Mouse (Mus musculus): ENCODE measurements around the gene Henmt1. TPM values are rescaled to one million over a fixed set of nuclear protein-coding genes. Genes with fewer than 3 reads are reported as not detected.

Gene Henmt1
- polyA plus RNA-seq, 1 experiment from 2014 or later: 2.3 TPM

DNA sequence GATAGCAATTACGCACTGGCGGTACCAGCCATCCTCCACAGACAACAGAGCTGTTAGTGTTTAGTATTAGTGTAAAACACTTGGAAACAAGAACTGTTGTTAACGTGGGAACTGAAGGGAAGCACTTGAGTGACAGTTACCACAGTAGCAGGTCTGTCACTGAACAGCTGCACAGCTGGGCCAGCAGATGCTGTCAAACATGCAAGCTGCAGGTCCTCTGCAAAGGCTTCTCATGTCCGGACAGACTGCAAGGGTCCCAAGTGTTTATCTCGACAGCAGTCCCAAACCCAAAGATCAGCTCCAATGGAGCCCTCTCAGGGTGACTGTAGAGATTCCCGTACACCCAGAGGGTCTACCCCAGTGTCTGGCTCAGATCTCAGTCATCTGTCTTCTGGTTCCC lies 42.3 kb downstream of the Henmt1 start:
- Histone ChIP-seq H3K9ac (no peak overlapping the region), H3K4me1 (replicated peaks) (peaks cover 1% of the 10 kb centered on the region; the same call in 1 of the 2 replicates), H3K4me3 (no peak overlapping the region), H3K36me3 (peaks cover 50% of the 10 kb centered on the region), H3K27ac (replicated peaks) (no peak overlapping the region), H3K27me3 (no peaks in the 10 kb centered on the region), H3K9me3 (no peaks in the 10 kb centered on the region), H3K4me2 (no peak overlapping the region)
- 80% methylated on average over 6 of the region's 6 CpGs for WGBS
- no peak for ATAC-seq (ENCODE audit: low FRiP score, low read depth)

DNA sequence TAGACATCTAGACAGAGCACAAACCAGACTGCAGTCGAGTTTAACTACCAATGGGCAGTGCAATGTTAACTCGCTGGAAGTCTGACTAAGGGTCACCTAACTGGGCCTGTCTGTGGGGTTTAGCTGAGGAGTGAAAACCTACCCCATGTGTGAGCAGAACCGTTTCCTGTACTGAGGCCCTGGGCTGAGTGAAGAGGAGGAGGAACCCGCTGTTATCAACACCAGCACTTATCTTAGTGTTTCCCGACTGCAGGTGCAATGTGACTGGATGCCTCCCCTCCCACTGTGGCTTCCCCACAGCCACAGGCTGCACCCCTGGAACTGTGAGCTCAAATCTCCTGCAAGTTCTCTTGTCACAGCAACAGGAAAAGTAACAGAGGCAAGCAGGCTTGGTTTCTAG lies 44.3 kb downstream of the Henmt1 start:
- no peak overlapping the region for H3K4me3 ChIP-seq
- ATAC-seq (ENCODE audit: low FRiP score, low read depth): no peak
- WGBS: 89% methylated on average over 5 of the region's 5 CpGs
- no peak overlapping the region for H3K9ac ChIP-seq
- peaks cover 36% of the 10 kb centered on the region for H3K36me3 ChIP-seq
- peaks cover 4% of the 10 kb centered on the region; the same call in 1 of the 2 replicates for H3K4me1 ChIP-seq (replicated peaks)
- H3K27me3 ChIP-seq: no peaks in the 10 kb centered on the region
- H3K9me3 ChIP-seq: no peaks in the 10 kb centered on the region
- no peak overlapping the region for H3K27ac ChIP-seq (replicated peaks)
- no peak overlapping the region for H3K4me2 ChIP-seq

DNA sequence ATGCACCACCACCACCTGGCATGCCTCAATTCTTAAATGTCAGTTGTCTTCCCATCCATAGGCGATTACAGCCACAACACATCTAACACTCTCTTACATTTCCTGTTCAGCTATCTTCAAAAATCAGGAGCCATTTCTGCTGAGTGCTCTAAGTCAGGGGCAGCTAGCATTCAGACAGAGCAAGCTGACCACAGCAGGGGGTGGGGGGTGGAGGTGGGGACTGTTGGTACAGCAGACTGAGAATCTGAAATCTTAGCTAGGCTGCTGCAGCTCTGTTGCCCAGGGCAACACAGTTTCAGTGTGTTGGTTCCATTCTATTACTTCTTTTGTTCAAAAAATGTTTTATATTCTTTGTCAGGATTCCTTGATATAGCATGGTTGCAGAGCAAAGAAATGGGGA lies 46.9 kb downstream of the Henmt1 start:
- no peaks in the 10 kb centered on the region for H3K27me3 ChIP-seq
- 75% methylated on average over 1 of the region's 1 CpGs for WGBS
- H3K27ac ChIP-seq (replicated peaks): 0 out of 2 replicates have a peak overlapping the region, but pooled peaks have one; percentile 47
- peak; percentile 70; the same call in 1 of the 2 replicates for ATAC-seq (ENCODE audit: low FRiP score, low read depth)
- H3K4me3 ChIP-seq: no peak overlapping the region
- peaks cover 4% of the 10 kb centered on the region; the same call in 1 of the 2 replicates for H3K4me1 ChIP-seq (replicated peaks)
- no peak overlapping the region for H3K9ac ChIP-seq
- no peaks in the 10 kb centered on the region for H3K9me3 ChIP-seq
- no peak overlapping the region for H3K4me2 ChIP-seq
- peaks cover 16% of the 10 kb centered on the region for H3K36me3 ChIP-seq

DNA sequence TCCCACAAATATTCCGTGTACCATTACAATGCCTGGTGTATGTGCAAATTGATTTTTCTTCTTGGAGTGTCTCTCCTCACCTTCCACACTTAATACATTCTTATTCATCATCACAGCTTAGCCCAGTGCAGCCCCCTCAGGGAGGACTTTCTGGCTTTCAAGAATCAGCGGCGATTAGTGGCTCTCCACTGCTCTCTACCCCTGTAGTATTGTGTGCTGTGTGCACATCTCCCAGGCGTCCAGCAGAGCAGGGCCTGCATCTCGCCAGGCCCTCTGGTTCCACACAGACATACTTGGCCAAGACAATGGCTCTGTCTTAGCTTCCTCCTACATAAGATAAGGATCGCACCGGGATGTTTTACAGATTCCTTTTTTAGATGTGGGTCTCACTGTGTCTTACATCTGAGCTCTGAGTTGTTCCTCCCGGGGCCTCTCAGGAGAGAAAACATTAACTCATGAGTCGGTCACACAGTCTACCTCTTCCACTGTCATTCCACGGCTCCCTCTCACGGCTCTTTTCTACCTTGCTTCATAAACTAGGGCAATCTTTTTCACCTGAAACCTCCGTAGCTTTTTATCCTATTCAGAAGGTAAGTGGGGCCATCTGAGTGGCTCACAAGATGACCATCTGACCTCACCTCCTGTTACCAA lies 47.5 kb downstream of the Henmt1 start:
- no peaks in the 10 kb centered on the region for H3K27me3 ChIP-seq
- peak; percentile 68; the same call in 1 of the 2 replicates for ATAC-seq (ENCODE audit: low FRiP score, low read depth)
- WGBS: 46% methylated on average over 12 of the region's 12 CpGs
- H3K36me3 ChIP-seq: peaks cover 18% of the 10 kb centered on the region
- H3K9me3 ChIP-seq: no peaks in the 10 kb centered on the region
- H3K4me1 ChIP-seq (replicated peaks): peaks cover 4% of the 10 kb centered on the region; the same call in 1 of the 2 replicates
- H3K9ac ChIP-seq: no peak overlapping the region
- peak overlapping the region; percentile 47; the same call in 1 of the 2 replicates for H3K27ac ChIP-seq (replicated peaks)
- H3K4me2 ChIP-seq: no peak overlapping the region
- H3K4me3 ChIP-seq: no peak overlapping the region

DNA sequence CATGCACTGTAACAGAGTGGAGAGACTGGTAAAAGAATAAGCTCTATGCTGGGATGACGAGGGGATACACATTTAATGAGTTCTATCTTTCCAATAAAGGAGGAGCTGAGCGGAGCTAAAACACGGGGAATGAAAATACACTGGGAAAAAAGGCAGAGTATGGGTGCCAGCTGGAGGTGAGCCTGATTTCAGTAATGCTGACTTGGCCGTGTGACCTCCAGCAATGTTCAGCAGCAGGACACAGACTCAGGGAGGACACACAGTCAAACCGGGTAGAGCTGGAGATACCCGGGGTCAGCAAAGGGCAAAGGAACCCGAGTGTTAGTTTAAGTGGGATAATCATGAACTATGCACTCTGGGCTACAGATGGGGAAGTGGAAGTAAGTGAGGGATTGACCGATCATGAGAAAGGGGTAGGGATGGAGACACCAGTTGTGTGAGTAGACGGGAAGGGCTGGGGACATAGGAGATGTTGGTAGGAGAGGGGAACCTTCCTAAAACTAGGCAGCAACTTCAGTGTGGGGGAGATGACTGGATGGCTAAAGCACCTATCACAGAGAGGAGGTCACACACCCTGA lies 50.4 kb downstream of the Henmt1 start:
- H3K4me2 ChIP-seq: no peak overlapping the region
- H3K27ac ChIP-seq (replicated peaks): no peak overlapping the region
- 86% methylated on average over 9 of the region's 9 CpGs for WGBS
- peaks cover 4% of the 10 kb centered on the region; the same call in 1 of the 2 replicates for H3K4me1 ChIP-seq (replicated peaks)
- H3K4me3 ChIP-seq: no peak overlapping the region
- ATAC-seq (ENCODE audit: low FRiP score, low read depth): no peak
- no peaks in the 10 kb centered on the region for H3K9me3 ChIP-seq
- no peak overlapping the region for H3K9ac ChIP-seq
- no peaks in the 10 kb centered on the region for H3K27me3 ChIP-seq
- peaks cover 14% of the 10 kb centered on the region; the same call in 1 of the 2 replicates for H3K36me3 ChIP-seq

DNA sequence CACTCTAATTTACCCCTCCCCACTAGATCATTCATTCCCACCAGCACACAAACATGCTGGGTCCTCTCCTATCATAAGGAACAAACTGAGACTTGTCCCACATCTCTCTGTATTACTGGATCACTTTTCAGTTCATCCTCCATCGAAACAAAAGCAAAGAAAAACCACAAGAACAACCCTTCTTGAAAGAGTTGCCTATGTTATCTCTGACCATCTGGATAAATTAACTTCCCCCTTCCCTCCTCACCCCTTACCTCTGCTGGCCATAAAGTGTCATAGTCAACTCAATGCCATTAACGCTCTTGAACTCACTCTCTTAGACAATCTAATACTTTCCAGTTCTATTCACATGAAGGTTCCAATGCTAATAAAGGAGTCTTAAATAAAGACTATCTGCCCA lies 54.8 kb downstream of the Henmt1 start:
- Histone ChIP-seq H3K27ac (replicated peaks) (no peak overlapping the region), H3K36me3 (peaks cover 8% of the 10 kb centered on the region; the same call in 1 of the 2 replicates), H3K27me3 (no peaks in the 10 kb centered on the region), H3K9me3 (no peaks in the 10 kb centered on the region), H3K4me3 (no peak overlapping the region), H3K4me1 (replicated peaks) (no peaks in the 10 kb centered on the region), H3K4me2 (no peak overlapping the region), H3K9ac (no peak overlapping the region)
- no peak for ATAC-seq (ENCODE audit: low FRiP score, low read depth)
- 98% methylated on average over 2 of the region's 2 CpGs for WGBS

DNA sequence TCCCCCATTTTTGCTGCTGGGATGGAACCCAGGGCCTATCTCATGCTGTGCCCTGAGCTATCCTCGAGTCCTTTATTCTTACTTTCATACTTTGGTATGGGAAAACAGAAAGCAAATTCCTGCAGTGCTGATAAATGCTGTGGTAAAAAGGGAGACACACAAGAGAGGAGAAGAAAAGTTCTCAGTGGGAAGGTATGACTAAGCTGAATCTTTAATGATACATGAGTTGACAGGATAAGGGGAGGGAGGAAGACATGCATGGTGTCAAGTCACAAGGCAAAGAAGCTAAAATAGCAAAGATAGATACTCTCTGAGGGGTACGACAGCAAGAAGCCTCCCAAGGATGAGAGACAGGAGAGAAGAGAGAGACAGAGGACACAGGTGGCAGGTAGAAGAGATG lies 55.7 kb downstream of the Henmt1 start:
- WGBS: 90% methylated on average over 2 of the region's 2 CpGs

DNA sequence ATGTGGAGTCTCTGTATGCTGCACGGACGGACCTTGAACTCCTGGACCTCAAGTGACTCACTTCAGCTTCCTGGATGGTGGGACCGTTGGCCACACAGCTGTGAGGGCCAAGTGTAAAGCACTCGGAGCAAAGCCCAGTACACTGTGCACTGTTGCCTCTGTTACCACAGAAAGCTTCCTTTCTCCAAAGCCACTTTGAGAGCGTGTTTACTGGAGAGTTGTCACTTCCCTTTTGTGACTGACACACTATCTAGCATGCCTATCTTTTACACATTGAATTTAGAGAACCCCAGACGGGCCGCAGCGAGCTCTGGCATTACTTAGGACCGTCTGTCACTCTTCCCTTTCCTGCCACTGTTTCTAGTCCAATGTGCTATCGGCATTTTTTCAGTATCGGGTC lies 57.6 kb downstream of the Henmt1 start:
- 84% methylated on average over 11 of the region's 11 CpGs for WGBS
- no peak for ATAC-seq (ENCODE audit: low FRiP score, low read depth)
- Histone ChIP-seq H3K4me3 (no peak overlapping the region), H3K4me2 (no peak overlapping the region), H3K9ac (no peak overlapping the region), H3K36me3 (peaks cover 14% of the 10 kb centered on the region), H3K27me3 (no peaks in the 10 kb centered on the region), H3K27ac (replicated peaks) (no peak overlapping the region), H3K9me3 (no peaks in the 10 kb centered on the region), H3K4me1 (replicated peaks) (no peaks in the 10 kb centered on the region)

More for the DNA sequence above, 55.7 kb downstream of the Henmt1 start:
- peaks cover 11% of the 10 kb centered on the region for H3K36me3 ChIP-seq
- H3K9me3 ChIP-seq: no peaks in the 10 kb centered on the region
- H3K4me3 ChIP-seq: no peak overlapping the region
- no peaks in the 10 kb centered on the region for H3K27me3 ChIP-seq
- no peak overlapping the region for H3K27ac ChIP-seq (replicated peaks)
- no peaks in the 10 kb centered on the region for H3K4me1 ChIP-seq (replicated peaks)
- ATAC-seq (ENCODE audit: low FRiP score, low read depth): no peak
- no peak overlapping the region for H3K4me2 ChIP-seq
- H3K9ac ChIP-seq: no peak overlapping the region

DNA sequence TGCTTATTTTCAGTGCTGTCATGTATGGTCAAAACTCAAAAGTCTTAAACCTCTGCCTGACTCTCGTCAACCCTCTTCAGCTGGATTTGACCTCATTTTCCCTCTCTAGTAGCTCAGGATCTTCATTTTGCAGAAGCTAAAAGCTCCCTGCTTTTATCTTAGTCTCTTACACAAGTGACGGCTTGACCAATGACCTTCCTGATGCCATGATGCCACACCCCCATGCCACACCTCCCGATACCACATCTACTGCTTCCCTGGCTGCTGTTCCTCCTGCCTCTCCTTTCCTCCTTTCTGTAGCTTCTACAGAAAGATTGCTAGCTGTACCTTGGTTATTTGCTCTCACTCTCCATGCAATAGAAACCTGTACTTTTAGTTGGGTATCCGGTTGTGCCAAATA lies 58.1 kb downstream of the Henmt1 start:
- Histone ChIP-seq H3K4me1 (replicated peaks) (no peaks in the 10 kb centered on the region), H3K36me3 (peaks cover 15% of the 10 kb centered on the region), H3K9me3 (no peaks in the 10 kb centered on the region), H3K27me3 (no peaks in the 10 kb centered on the region), H3K9ac (no peak overlapping the region), H3K4me2 (no peak overlapping the region), H3K4me3 (no peak overlapping the region), H3K27ac (replicated peaks) (no peak overlapping the region)
- WGBS: 74% methylated on average over 4 of the region's 4 CpGs
- ATAC-seq (ENCODE audit: low FRiP score, low read depth): no peak

DNA sequence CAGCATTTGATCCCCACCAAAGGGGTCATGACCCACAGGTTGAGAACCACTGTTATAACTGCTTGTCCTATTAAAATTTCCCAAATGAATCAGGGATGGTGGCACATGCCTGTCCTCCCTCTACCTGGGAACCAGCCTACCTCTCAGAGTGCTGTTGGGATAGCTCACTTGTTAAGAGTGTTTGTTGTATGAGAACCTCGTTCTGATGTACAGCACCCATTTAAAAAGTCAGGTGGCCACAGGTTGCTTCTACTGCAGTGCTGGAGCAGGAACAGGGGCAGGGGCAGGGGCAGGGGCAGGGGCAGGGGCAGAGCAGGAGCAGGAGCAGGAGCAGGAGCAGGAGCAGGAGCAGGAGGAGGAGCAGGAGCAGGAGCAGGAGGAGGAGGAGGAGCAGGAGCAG lies 59.5 kb downstream of the Henmt1 start:
- no peaks in the 10 kb centered on the region for H3K4me1 ChIP-seq (replicated peaks)
- H3K27me3 ChIP-seq: no peaks in the 10 kb centered on the region
- H3K36me3 ChIP-seq: peaks cover 15% of the 10 kb centered on the region
- no peaks in the 10 kb centered on the region for H3K9me3 ChIP-seq
- no peak for ATAC-seq (ENCODE audit: low FRiP score, low read depth)
- H3K4me3 ChIP-seq: no peak overlapping the region
- H3K27ac ChIP-seq (replicated peaks): no peak overlapping the region
- no peak overlapping the region for H3K9ac ChIP-seq
- H3K4me2 ChIP-seq: no peak overlapping the region
- WGBS: 89% methylated on average over 1 of the region's 1 CpGs

DNA sequence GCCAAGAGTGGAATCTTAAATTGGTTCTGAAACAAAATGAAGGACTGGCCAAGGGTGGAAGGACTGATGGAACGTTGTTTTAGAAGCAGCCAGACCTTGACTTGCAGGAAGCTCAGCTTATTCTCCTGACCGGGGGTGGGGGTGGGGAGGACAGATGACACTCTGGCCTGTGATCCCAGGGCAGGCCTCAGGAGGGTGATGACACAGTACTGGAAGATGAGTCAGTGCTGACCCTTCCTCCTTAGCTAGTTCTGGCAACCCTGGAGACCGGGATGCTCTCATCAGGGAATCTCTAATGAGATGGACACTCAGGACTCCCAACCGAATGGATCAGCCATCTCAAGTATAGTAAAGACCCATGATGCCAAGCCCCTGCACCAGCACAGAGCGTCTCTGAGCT lies 66.1 kb downstream of the Henmt1 start:
- ATAC-seq (ENCODE audit: low FRiP score, low read depth): no peak
- H3K9me3 ChIP-seq: no peaks in the 10 kb centered on the region
- WGBS: 78% methylated on average over 5 of the region's 5 CpGs

DNA sequence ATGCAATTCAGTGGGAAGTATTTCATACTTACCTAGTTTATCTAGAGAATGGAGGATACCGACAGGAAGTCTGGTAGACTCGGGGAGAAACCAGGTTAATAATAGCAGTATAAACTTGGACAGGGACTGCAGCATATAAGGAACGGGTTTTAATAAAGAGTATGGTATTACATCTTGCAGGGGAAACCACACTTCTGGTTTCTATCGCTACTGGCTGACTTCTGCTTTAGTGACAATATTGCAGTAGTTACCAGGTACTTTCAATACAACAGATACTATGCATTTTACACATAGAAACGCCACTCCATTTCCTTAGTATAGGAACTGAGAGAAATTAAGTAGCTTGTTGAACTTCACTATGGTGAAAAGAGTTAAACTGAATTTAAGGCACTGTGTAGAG lies 68.5 kb downstream of the Henmt1 start:
- no peaks in the 10 kb centered on the region for H3K27me3 ChIP-seq
- WGBS: 95% methylated on average over 5 of the region's 5 CpGs
- H3K4me2 ChIP-seq: no peak overlapping the region
- H3K9ac ChIP-seq: no peak overlapping the region
- 0 out of 2 replicates have a peak, but pooled peaks cover 6% of the 10 kb centered on the region for H3K4me1 ChIP-seq (replicated peaks)
- no peak for ATAC-seq (ENCODE audit: low FRiP score, low read depth)
- H3K9me3 ChIP-seq: no peaks in the 10 kb centered on the region
- no peaks in the 10 kb centered on the region for H3K36me3 ChIP-seq
- no peak overlapping the region for H3K4me3 ChIP-seq
- H3K27ac ChIP-seq (replicated peaks): no peak overlapping the region

More for the DNA sequence above, 66.1 kb downstream of the Henmt1 start:
- Histone ChIP-seq H3K27ac (replicated peaks) (no peak overlapping the region), H3K36me3 (0 out of 2 replicates have a peak, but pooled peaks cover 10% of the 10 kb centered on the region), H3K9ac (no peak overlapping the region), H3K4me3 (no peak overlapping the region), H3K4me1 (replicated peaks) (no peaks in the 10 kb centered on the region), H3K4me2 (no peak overlapping the region), H3K27me3 (no peaks in the 10 kb centered on the region)

All from hindbrain, embryonic 15.5 days (tissue).